Mouse (Mus musculus) midbrain, embryonic 14.5 days (tissue): ENCODE data around the gene Mrpl23. TPM values are rescaled to one million over a fixed set of nuclear protein-coding genes. Genes with fewer than 3 reads are reported as not detected.

Source experiments
- ATAC-seq: fragments of 200-750 bp; cut with Nextera tagmentation; 2 replicates; pipeline ENCODE4 v1.8.0; 2017; ENCODE audit warnings: moderate number of reproducible peaks, moderate library complexity; ENCODE audit not compliant: low FRiP score, low TSS enrichment
- DNase-seq: peaks from one replicate; pipeline ENCODE4 v3.0.0-alpha.2; 2015
- H3K27ac ChIP-seq: fragments of 300-500 bp; sonication (generic); replicated peaks from 2 replicates; pipeline ENCODE4 v1.5.1; 2014; ENCODE audit warnings: mild to moderate bottlenecking, low read depth, low read length, moderate library complexity
- H3K27me3 ChIP-seq: fragments of 300-500 bp; sonication (generic); 2 replicates; pipeline ENCODE4 v1.6.1; 2014; ENCODE audit warnings: low read length, control low read depth, mixed read lengths; ENCODE audit not compliant: control insufficient read depth, insufficient read depth
- H3K36me3 ChIP-seq: fragments of 300-500 bp; sonication (generic); 2 replicates; pipeline ENCODE4 v1.6.1; 2014; ENCODE audit warnings: low read length, control low read depth; ENCODE audit not compliant: control insufficient read depth, insufficient read depth
- H3K4me1 ChIP-seq: fragments of 300-500 bp; sonication (generic); 2 replicates; pipeline ENCODE4 v1.6.1; 2014; ENCODE audit warnings: mild to moderate bottlenecking, antibody characterized with exemption, low read length, control low read depth; ENCODE audit not compliant: control insufficient read depth, insufficient read depth
- H3K4me2 ChIP-seq: fragments of 300-500 bp; sonication (generic); 2 replicates; pipeline ENCODE4 v1.6.1; 2014; ENCODE audit warnings: mild to moderate bottlenecking, low read length, moderate library complexity
- H3K4me3 ChIP-seq: fragments of 300-500 bp; sonication (generic); replicated peaks from 2 replicates; pipeline ENCODE4 v1.5.1; 2014; ENCODE audit warnings: low read depth, low read length
- H3K9ac ChIP-seq: fragments of 300-500 bp; sonication (generic); replicated peaks from 2 replicates; pipeline ENCODE4 v1.6.1; 2014; ENCODE audit warnings: mild to moderate bottlenecking, low read length, moderate library complexity
- H3K9me3 ChIP-seq: fragments of 300-500 bp; sonication (generic); 2 replicates; pipeline ENCODE4 v1.6.1; 2016; ENCODE audit warnings: low read length, control low read depth, mixed read lengths; ENCODE audit not compliant: control insufficient read depth
- WGBS: fragments of 180-500 bp; shearing (Covaris S2); extraction: QIAGEN DNeasy Blood & Tissue Kit; methylation state at CpG from one replicate; pipeline ENCODE4 v1.1.7; 2014; 5-methylcytosine and 5-hydroxymethylcytosine counted together
- polyA plus RNA-seq: library from polyadenylated mRNA; unstranded; fragments of >200 nt; fragmentation: Nextera tagmentation; extraction: Ambion mirVana; gene quantifications from 2 replicates; pipeline ENCODE4 v1.2.1, GENCODE M21; 2014

Mrpl23 gene
- polyA plus RNA-seq = 11.9 and 23.9 TPM in 2 replicates

- ATAC-seq (peak; percentile 72), DNase-seq (no peak)
- Histone ChIP-seq H3K4me2 (peak within 1 kb of the TSS; percentile 81), H3K36me3 (peaks cover 3% of the 10 kb centered on the region; the same call in 1 of the 2 replicates), H3K27me3 (no peaks in the 10 kb centered on the region), H3K9me3 (no peaks in the 10 kb centered on the region), H3K27ac (peak within 1 kb of the TSS; percentile 78), H3K9ac (peak within 1 kb of the TSS; percentile 70), H3K4me3 (peak within 1 kb of the TSS; percentile 73), H3K4me1 (peaks cover 15% of the 10 kb centered on the region)
- 7% methylated on average over 17 of the region's 17 CpGs for WGBS
Observed at GRCm38 (mm10) chr7:142532671-142533058, at the start of gene Mrpl23. Mrpl23 (plus strand) TSS chr7:142532686.

- H3K9me3 ChIP-seq = no peaks in the 10 kb centered on the region
- H3K9ac ChIP-seq = no peak overlapping the region
- WGBS = 39% methylated on average over 11 of the region's 11 CpGs
- H3K4me1 ChIP-seq = peaks cover 18% of the 10 kb centered on the region
- DNase-seq (no peak), ATAC-seq (no peak)
- H3K4me3 ChIP-seq = no peak overlapping the region
- H3K36me3 ChIP-seq = no peaks in the 10 kb centered on the region
- H3K27ac ChIP-seq = no peak overlapping the region
- no peak overlapping the region for H3K4me2 ChIP-seq
- H3K27me3 ChIP-seq = no peaks in the 10 kb centered on the region
Observed at GRCm38 (mm10) chr7:142483136-142483535, 49.4 kb upstream of the Mrpl23 start.

GRCm38 (mm10) chr7:142484780-142485179, 47.7 kb upstream of the Mrpl23 start:
- no peak for ATAC-seq
- Histone ChIP-seq H3K4me3 (no peak overlapping the region), H3K27ac (no peak overlapping the region)

GRCm38 (mm10) chr7:142486751-142487162, 45.7 kb upstream of the Mrpl23 start:
- no peaks in the 10 kb centered on the region for H3K9me3 ChIP-seq
- H3K9ac ChIP-seq = no peak overlapping the region
- peaks cover 9% of the 10 kb centered on the region for H3K4me1 ChIP-seq
- no peaks in the 10 kb centered on the region for H3K36me3 ChIP-seq
- no peak overlapping the region for H3K27ac ChIP-seq
- DNase-seq = no peak
- no peaks in the 10 kb centered on the region for H3K27me3 ChIP-seq
- no peak overlapping the region for H3K4me3 ChIP-seq
- no peak overlapping the region for H3K4me2 ChIP-seq
- WGBS = 84% methylated on average over 8 of the region's 8 CpGs
- ATAC-seq = no peak

More at GRCm38 (mm10) chr7:142484780-142485179, 47.7 kb upstream of the Mrpl23 start:
- Histone ChIP-seq H3K36me3 (no peaks in the 10 kb centered on the region), H3K9ac (no peak overlapping the region), H3K27me3 (no peaks in the 10 kb centered on the region), H3K4me2 (no peak overlapping the region), H3K4me1 (peaks cover 18% of the 10 kb centered on the region), H3K9me3 (no peaks in the 10 kb centered on the region)
- WGBS = 86% methylated on average over 12 of the region's 12 CpGs
- no peak for DNase-seq

- H3K36me3 ChIP-seq = no peaks in the 10 kb centered on the region
- H3K4me2 ChIP-seq = 0 out of 2 replicates have a peak overlapping the region, but pooled peaks have one; percentile 15
- H3K27me3 ChIP-seq = no peaks in the 10 kb centered on the region
- no peak overlapping the region for H3K4me3 ChIP-seq
- peak; percentile 50; the same call in 1 of the 2 replicates for ATAC-seq
- no peak overlapping the region for H3K9ac ChIP-seq
- no peak overlapping the region for H3K27ac ChIP-seq
- peak; percentile 84 for DNase-seq
- no peaks in the 10 kb centered on the region for H3K9me3 ChIP-seq
- H3K4me1 ChIP-seq = peaks cover 5% of the 10 kb centered on the region; the same call in 1 of the 2 replicates
- 13% methylated on average over 9 of the region's 9 CpGs for WGBS
Observed at GRCm38 (mm10) chr7:142487341-142487859, 45.1 kb upstream of the Mrpl23 start.

- H3K9me3 ChIP-seq = no peaks in the 10 kb centered on the region
- no peak overlapping the region for H3K9ac ChIP-seq
- no peaks in the 10 kb centered on the region for H3K27me3 ChIP-seq
- no peak overlapping the region for H3K4me2 ChIP-seq
- DNase-seq = no peak
- no peaks in the 10 kb centered on the region for H3K36me3 ChIP-seq
- no peak for ATAC-seq
- no peak overlapping the region for H3K4me3 ChIP-seq
- no peak overlapping the region for H3K27ac ChIP-seq
- H3K4me1 ChIP-seq = peaks cover 5% of the 10 kb centered on the region; the same call in 1 of the 2 replicates
- 81% methylated on average over 3 of the region's 3 CpGs for WGBS
Observed at GRCm38 (mm10) chr7:142488053-142488452, 44.4 kb upstream of the Mrpl23 start.

- Histone ChIP-seq H3K4me3 (no peak overlapping the region), H3K4me1 (no peaks in the 10 kb centered on the region), H3K36me3 (no peaks in the 10 kb centered on the region), H3K27me3 (no peaks in the 10 kb centered on the region), H3K4me2 (no peak overlapping the region), H3K9ac (no peak overlapping the region), H3K27ac (no peak overlapping the region), H3K9me3 (no peaks in the 10 kb centered on the region)
- no peak for DNase-seq
- 90% methylated on average over 8 of the region's 8 CpGs for WGBS
- no peak for ATAC-seq
Observed at GRCm38 (mm10) chr7:142493535-142493934, 39.0 kb upstream of the Mrpl23 start.

GRCm38 (mm10) chr7:142496158-142496557, 36.3 kb upstream of the Mrpl23 start:
- Histone ChIP-seq H3K4me1 (no peaks in the 10 kb centered on the region), H3K9ac (no peak overlapping the region), H3K27ac (no peak overlapping the region), H3K27me3 (no peaks in the 10 kb centered on the region), H3K4me2 (no peak overlapping the region), H3K9me3 (no peaks in the 10 kb centered on the region), H3K36me3 (no peaks in the 10 kb centered on the region), H3K4me3 (no peak overlapping the region)
- no peak for ATAC-seq
- WGBS = 79% methylated on average over 3 of the region's 3 CpGs
- no peak for DNase-seq

GRCm38 (mm10) chr7:142496800-142497199, 35.7 kb upstream of the Mrpl23 start:
- Histone ChIP-seq H3K27me3 (no peaks in the 10 kb centered on the region), H3K4me3 (no peak overlapping the region), H3K4me1 (no peaks in the 10 kb centered on the region), H3K36me3 (no peaks in the 10 kb centered on the region), H3K27ac (no peak overlapping the region), H3K4me2 (no peak overlapping the region), H3K9ac (no peak overlapping the region), H3K9me3 (no peaks in the 10 kb centered on the region)
- DNase-seq (no peak), ATAC-seq (no peak)
- WGBS = 86% methylated on average over 5 of the region's 5 CpGs
